9 mouse cellular contexts compared by ENCODE assay signal in genomic region chr6:86813341-86813740, GRCm38 (mm10). TPM values are rescaled to one million over a fixed set of nuclear protein-coding genes. Genes with fewer than 3 reads are reported as not detected.
DNase-seq lines count a peak whose midpoint lies in the region; ATAC-seq and TF ChIP-seq lines count a peak whose summit lies in the region.
"Had no signal": no experiment of that assay in that cellular context is flagged by ENCODE, and none has a peak within 500 bp of the region (broad histone marks: within the 10 kb centered on the region; RNA-seq: fewer than 3 reads in every experiment).

No protein-coding gene starts in this region.

- no peak overlapping the region for H3K27ac ChIP-seq in hindbrain, embryonic 11.5 days (ENCODE audit: low read depth, low read length)
- no peak overlapping the region for H3K27ac ChIP-seq in hindbrain, embryonic 10.5 days
- no peak overlapping the region for H3K27ac ChIP-seq in cortical plate, adult 2 months (ENCODE audit: insufficient read depth, low read length)
- H3K27ac ChIP-seq in forebrain, embryonic 16.5 days (ENCODE audit: low read length): no peak overlapping the region
- H3K27ac ChIP-seq: neural tube, embryonic 12.5 days had no signal

- no peak overlapping the region for H3K4me3 ChIP-seq in hindbrain, embryonic 11.5 days (ENCODE audit: low read depth, low read length)
- H3K4me3 ChIP-seq in hindbrain, embryonic 10.5 days: no peak overlapping the region
- H3K4me3 ChIP-seq in cortical plate, adult 2 months (ENCODE audit: insufficient read depth, low read length): no peak overlapping the region
- no peak overlapping the region for H3K4me3 ChIP-seq in forebrain, embryonic 16.5 days (replicated peaks; ENCODE audit: low read length)
- H3K4me3 ChIP-seq: neural tube, embryonic 12.5 days had no signal

- no peak overlapping the region for H3K4me2 ChIP-seq in hindbrain, embryonic 11.5 days (replicated peaks; ENCODE audit: low read depth, low read length)
- H3K4me2 ChIP-seq in forebrain, embryonic 16.5 days (ENCODE audit: low read length): no peak overlapping the region
- H3K4me2 ChIP-seq: neural tube, embryonic 12.5 days had no signal

- in situ Hi-C loops in Patski (cut with MboI; ENCODE audit: low pct_unique_long_range_greater_than_20kb): loop anchor here (5.0 kb wide), 2 partner anchors 114 to 209 kb away; no protein-coding TSS in a partner anchor

- ATAC-seq in hindbrain, embryonic 11.5 days (ENCODE audit: low FRiP score): no peak
- no peak for ATAC-seq in Patski
- no peak for ATAC-seq in forebrain, embryonic 16.5 days

- POLR2A ChIA-PET in Patski (lab: Charles Lee): no interaction called here

- no peak overlapping the region for H3K9ac ChIP-seq in hindbrain, embryonic 11.5 days (ENCODE audit: low read depth, low read length)
- H3K9ac ChIP-seq in forebrain, embryonic 16.5 days (replicated peaks; ENCODE audit: low read depth, low read length): no peak overlapping the region
- H3K9ac ChIP-seq: neural tube, embryonic 12.5 days had no signal

- H3K36me3 ChIP-seq in hindbrain, embryonic 11.5 days (ENCODE audit: control insufficient read depth, insufficient read depth, low read length): no peaks in the 10 kb centered on the region
- H3K36me3 ChIP-seq in hindbrain, embryonic 10.5 days: no peaks in the 10 kb centered on the region
- no peaks in the 10 kb centered on the region for H3K36me3 ChIP-seq in forebrain, embryonic 16.5 days (ENCODE audit: control insufficient read depth, insufficient read depth)
- H3K36me3 ChIP-seq: neural tube, embryonic 12.5 days had no signal

- 28% methylated on average over 3 of the region's 3 CpGs for WGBS in hindbrain, embryonic 11.5 days
- WGBS in hindbrain, embryonic 10.5 days: 24% methylated on average over 3 of the region's 3 CpGs
- WGBS in forebrain, embryonic 16.5 days: 27% methylated on average over 3 of the region's 3 CpGs

- H3K9me3 ChIP-seq in hindbrain, embryonic 11.5 days (ENCODE audit: control insufficient read depth, low read length): no peaks in the 10 kb centered on the region
- H3K9me3 ChIP-seq in hindbrain, embryonic 10.5 days: no peaks in the 10 kb centered on the region
- no peaks in the 10 kb centered on the region for H3K9me3 ChIP-seq in forebrain, embryonic 16.5 days (ENCODE audit: control insufficient read depth, low read length)
- H3K9me3 ChIP-seq: neural tube, embryonic 12.5 days had no signal

- H3K27me3 ChIP-seq in hindbrain, embryonic 11.5 days (ENCODE audit: control insufficient read depth, insufficient read depth, low read length): no peaks in the 10 kb centered on the region
- H3K27me3 ChIP-seq in hindbrain, embryonic 10.5 days (ENCODE audit: insufficient read depth, poor library complexity, severe bottlenecking): no peaks in the 10 kb centered on the region
- no peaks in the 10 kb centered on the region for H3K27me3 ChIP-seq in Patski
- H3K27me3 ChIP-seq in forebrain, embryonic 16.5 days (replicated peaks; ENCODE audit: control insufficient read depth, insufficient read depth, low read length): no peaks in the 10 kb centered on the region
- H3K27me3 ChIP-seq: neural tube, embryonic 12.5 days had no signal

- CTCF ChIA-PET in Patski (lab: Charles Lee): interaction anchor here (0.6 to 1.4 kb wide), 6 partner anchors 58 to 109 kb away, joined by 3 read pairs; no protein-coding TSS in a partner anchor

- intact Hi-C loops in left cerebral cortex, postnatal 14 days (cut with DNase I): loop anchor here (1.0 to 2.0 kb wide), 2 partner anchors 107 to 189 kb away; no protein-coding TSS in a partner anchor

- peak; percentile 43 for DNase-seq in hindbrain, embryonic 11.5 days (ENCODE audit: low spot score)
- no peak for DNase-seq in hindbrain, embryonic 10.5 days (ENCODE audit: low spot score)
- peak; percentile 71 for DNase-seq in 416B (ENCODE audit: low read depth)
- DNase-seq in Patski (ENCODE audit: low read depth, low spot score): no peak
- DNase-seq in left cerebral cortex, postnatal 14 days (ENCODE audit: low spot score in 2 of 2): peak; percentile 47 to 67
- DNase-seq in right cerebral cortex, postnatal 4 days: peak; percentile 62

- TF ChIP-seq CTCF in Patski (IDR thresholded peaks at IDR 0.05): peak; percentile 69
- peak; percentile 48 for TF ChIP-seq CTCF in cortical plate, adult 2 months (IDR thresholded peaks at IDR 0.05; ENCODE audit: extremely low read depth, insufficient read depth, low read length)

- TF ChIP-seq POLR2A in cortical plate, adult 2 months (IDR thresholded peaks at IDR 0.05; ENCODE audit: extremely low read depth, insufficient read depth, low read length): no peak

- H3K4me1 ChIP-seq in hindbrain, embryonic 11.5 days (replicated peaks; ENCODE audit: control insufficient read depth, insufficient read depth, low read length): no peaks in the 10 kb centered on the region
- peaks cover 13% of the 10 kb centered on the region for H3K4me1 ChIP-seq in hindbrain, embryonic 10.5 days (replicated peaks)
- peaks cover 6% of the 10 kb centered on the region for H3K4me1 ChIP-seq in cortical plate, adult 2 months (ENCODE audit: control insufficient read depth, insufficient read depth, low read length)
- H3K4me1 ChIP-seq in forebrain, embryonic 16.5 days (replicated peaks; ENCODE audit: control insufficient read depth, insufficient read depth, low read length): peaks cover 11% of the 10 kb centered on the region

RNA-seq across cellular contexts. Expression of gene Anxa4, which starts 20.0 kb away (rescaled TPM):
- polyA plus RNA-seq in hindbrain, embryonic 11.5 days (2014; fragmentation: Nextera tagmentation; extraction: Ambion mirVana): 8.2 and 11.7 TPM in 2 replicates
- polyA plus RNA-seq in hindbrain, embryonic 10.5 days (2016; fragmentation: Nextera tagmentation; extraction: Ambion mirVana): 7.4 and 8.7 TPM in 2 replicates
- 388 TPM for polyA plus RNA-seq in Patski (2021)
- 7.0 and 7.1 TPM in 2 replicates for polyA plus RNA-seq in cortical plate, adult 2 months (2012; rRNA removed)
- 1 to 10 TPM; 4.2 to 4.9 TPM for total RNA-seq in left cerebral cortex, postnatal 14 days (2021)
- polyA plus RNA-seq in forebrain, embryonic 16.5 days (2015; fragmentation: Nextera tagmentation; extraction: Ambion mirVana): 6.1 and 6.7 TPM in 2 replicates

RNA-seq across cellular contexts. Expression of gene Aak1, which starts 36.0 kb away (rescaled TPM):
- polyA plus RNA-seq in hindbrain, embryonic 11.5 days (2014; fragmentation: Nextera tagmentation; extraction: Ambion mirVana): 22.0 and 33.0 TPM in 2 replicates
- polyA plus RNA-seq in hindbrain, embryonic 10.5 days (2016; fragmentation: Nextera tagmentation; extraction: Ambion mirVana): 12.1 and 18.8 TPM in 2 replicates
- 60.1 TPM for polyA plus RNA-seq in Patski (2021)
- 152 and 173 TPM in 2 replicates for polyA plus RNA-seq in cortical plate, adult 2 months (2012; rRNA removed)
- total RNA-seq in left cerebral cortex, postnatal 14 days (2021): 100 to 1,000 TPM; 351 to 380 TPM
- polyA plus RNA-seq in forebrain, embryonic 16.5 days (2015; fragmentation: Nextera tagmentation; extraction: Ambion mirVana): 36.8 and 36.9 TPM in 2 replicates

Comparison
In these comparisons a context has a peak if more than half of its experiments do, and no peak if none do; other contexts are left out.
1. DNase-seq: peak in hindbrain, embryonic 11.5 days (single experiment), 416B (single experiment), left cerebral cortex, postnatal 14 days (2 of 2) and right cerebral cortex, postnatal 4 days (single experiment); none in hindbrain, embryonic 10.5 days (single experiment) and Patski (single experiment).
2. RNA of gene Anxa4, which starts 20.0 kb away (polyA plus RNA-seq): 388 TPM in Patski (single experiment); 8.2 to 11.7 TPM in hindbrain, embryonic 11.5 days, 7.4 to 8.7 TPM in hindbrain, embryonic 10.5 days, 7.0 to 7.1 TPM in cortical plate, adult 2 months and 6.1 to 6.7 TPM in forebrain, embryonic 16.5 days; every median in the first group is over 10 times any median in the second.